Mouse (Mus musculus): Measurements from ENCODE around the gene Sstr2.

DNA sequence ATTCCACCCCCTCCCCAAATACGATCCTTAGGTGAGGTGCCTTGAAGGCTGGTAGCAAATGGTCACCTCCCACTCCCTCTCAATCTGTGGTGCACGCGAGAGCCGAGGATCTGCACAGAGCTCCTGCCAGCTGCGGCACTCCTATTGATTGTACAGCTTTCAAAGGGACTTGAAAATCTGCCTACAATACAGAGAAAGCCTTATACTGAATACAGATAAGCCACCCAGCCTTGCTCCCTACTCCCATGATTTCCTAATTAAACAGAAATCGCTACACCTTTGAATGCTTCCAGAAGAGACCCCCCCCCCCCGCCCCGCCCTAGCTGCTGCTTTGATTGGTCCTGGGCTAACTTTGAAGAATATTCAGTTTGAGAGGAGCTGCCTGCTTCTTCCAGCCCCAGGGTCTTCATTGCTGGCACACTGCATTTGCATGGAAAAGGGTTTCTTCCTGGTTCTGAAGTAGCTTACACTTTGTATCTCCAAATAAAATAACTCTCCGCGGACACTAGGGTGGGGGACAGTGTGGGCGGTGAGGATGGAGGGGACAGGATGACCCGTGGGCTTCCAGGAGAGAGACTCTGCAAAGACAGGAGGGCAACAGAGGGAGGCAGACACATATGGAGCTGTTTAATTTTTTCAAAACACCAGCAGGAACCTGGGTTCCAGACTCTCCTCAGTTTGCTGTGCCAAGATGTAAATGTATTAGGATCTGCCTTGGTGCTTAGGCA is 17.4 kb upstream of the Sstr2 start:
- TF ChIP-seq CTCF (IDR thresholded peaks at IDR 0.05; ENCODE audit: control insufficient read depth, insufficient read depth, insufficient read length) (no peak), FOSL1 (IDR thresholded peaks at IDR 0.05; ENCODE audit: insufficient read depth, low read length, poor library complexity, severe bottlenecking) (no peak)

Measured in C2C12 (cell line).